Mouse (Mus musculus) G1E (cell line): Measurements from ENCODE around the gene Sgcd. TPM values are rescaled to one million over a fixed set of nuclear protein-coding genes. Genes with fewer than 3 reads are reported as not detected.

Source experiments
- ATAC-seq: 2 replicates; pipeline ENCODE4 v1.8.0; 2016; ENCODE audit warnings: mild to moderate bottlenecking; ENCODE audit not compliant: insufficient number of reproducible peaks, poor library complexity, low FRiP score, severe bottlenecking; ENCODE audit errors: extremely low read depth
- DNase-seq: peaks from one replicate; pipeline ENCODE4 v3.0.0; 2012; ENCODE audit warnings: low spot score
- H3K27me3 ChIP-seq: 2 replicates; pipeline ENCODE4 v1.6.1; 2012; ENCODE audit warnings: mild to moderate bottlenecking, low read length, inconsistent platforms; ENCODE audit not compliant: insufficient read depth
- H3K36me3 ChIP-seq: replicated peaks from 2 replicates; pipeline ENCODE3; 2012; ENCODE audit warnings: mild to moderate bottlenecking, inconsistent platforms
- H3K4me1 ChIP-seq: 2 replicates; pipeline ENCODE4 v1.6.1; 2012; ENCODE audit warnings: low read depth, low read length, inconsistent platforms, mixed read lengths; ENCODE audit not compliant: insufficient read depth
- H3K4me3 ChIP-seq: 2 replicates; pipeline ENCODE4 v1.5.1; 2012; ENCODE audit warnings: low read depth, mild to moderate bottlenecking, inconsistent platforms, low read length, moderate library complexity, mixed read lengths
- H3K9me3 ChIP-seq: replicated peaks from 2 replicates; pipeline ENCODE4 v1.6.1; 2012; ENCODE audit warnings: inconsistent platforms
- CTCF ChIP-seq: IDR thresholded peaks from 2 replicates; pipeline ENCODE4 v1.5.1; 2012; ENCODE audit warnings: low read depth, low read length, inconsistent platforms, mixed read lengths
- GATA1 ChIP-seq: IDR thresholded peaks from 2 replicates; pipeline ENCODE4 v1.6.1; 2012; ENCODE audit warnings: borderline replicate concordance, low read length, inconsistent platforms, mixed read lengths
- GATA2 ChIP-seq: IDR thresholded peaks from 2 replicates; pipeline ENCODE4 v1.6.1; 2012; ENCODE audit warnings: low read depth, low read length, inconsistent platforms, borderline replicate concordance
- POLR2AphosphoS5 ChIP-seq: IDR thresholded peaks from 2 replicates; pipeline ENCODE4 v1.6.1; 2012; ENCODE audit warnings: low read depth, low read length, inconsistent platforms; ENCODE audit not compliant: insufficient replicate concordance
- TAL1 ChIP-seq: conservative IDR thresholded peaks from 2 replicates; pipeline ENCODE4 v1.6.1; 2012; ENCODE audit warnings: low read depth, low read length, inconsistent platforms, mixed read lengths
- polyA plus RNA-seq: library from polyadenylated mRNA; stranded (reverse); fragments of >175 nt; gene quantifications from 2 replicates; pipeline ENCODE4 v1.2.3, GENCODE M21; 2012
- total RNA-seq, 2 experiments: library from RNA; stranded (forward) in 1 of 2; stranded (reverse) in 1 of 2; fragments of 200-1000 nt in 1 of 2; fragments of >200 nt in 1 of 2; fragmentation: Nextera tagmentation in 1 of 2; gene quantifications; 2 replicates each; pipeline ENCODE4 v1.2.3; 2014 to 2017

Gene Sgcd
- total and polyA plus RNA-seq, 3 experiments, result 0.05 TPM; not detected in 2

- no peak for TF ChIP-seq POLR2AphosphoS5
- no peak for TF ChIP-seq CTCF
- TF ChIP-seq TAL1, result no peak
- H3K4me3 ChIP-seq, result no peak overlapping the region
These were observed 6.6 kb downstream of the Sgcd start for GRCm38 (mm10) chr11:47982152-47982551.

GRCm38 (mm10) chr11:47981108-47981507, 7.7 kb downstream of the Sgcd start:
- no peaks in the 10 kb centered on the region for H3K9me3 ChIP-seq
- no peaks in the 10 kb centered on the region for H3K27me3 ChIP-seq
- no peak for TF ChIP-seq POLR2AphosphoS5
- TF ChIP-seq GATA1, result no peak
- TF ChIP-seq GATA2, result no peak
- no peak for TF ChIP-seq TAL1
- TF ChIP-seq CTCF, result no peak
- DNase-seq (no peak), ATAC-seq (no peak)
- no peaks in the 10 kb centered on the region for H3K4me1 ChIP-seq
- no peak overlapping the region for H3K4me3 ChIP-seq
- H3K36me3 ChIP-seq, result no peaks in the 10 kb centered on the region

More at GRCm38 (mm10) chr11:47982152-47982551, 6.6 kb downstream of the Sgcd start:
- Histone ChIP-seq H3K36me3 (no peaks in the 10 kb centered on the region), H3K27me3 (no peaks in the 10 kb centered on the region), H3K4me1 (no peaks in the 10 kb centered on the region), H3K9me3 (no peaks in the 10 kb centered on the region)
- ATAC-seq, result no peak
- DNase-seq, result no peak

DNA sequence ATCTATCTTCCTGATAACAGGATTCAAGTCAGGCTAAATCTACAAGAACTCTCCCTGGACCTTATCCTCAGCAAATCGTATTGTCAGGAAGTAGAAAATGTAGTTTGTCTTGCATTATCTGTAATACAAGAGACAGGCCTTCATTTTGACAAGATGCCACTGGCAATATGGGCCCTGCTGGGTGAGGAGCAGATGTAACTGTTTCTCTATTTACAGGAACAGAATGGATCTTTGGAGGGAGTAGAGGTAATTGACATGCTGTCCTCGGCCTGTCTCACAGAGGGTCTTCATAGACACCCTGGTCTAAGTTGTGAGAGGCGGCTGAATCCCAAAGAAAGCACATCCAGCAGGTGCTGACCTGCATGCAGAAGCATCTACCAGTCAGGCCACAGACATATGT, 35.5 kb downstream of the Sgcd start:
- TF ChIP-seq TAL1 (no peak), GATA2 (no peak), GATA1 (no peak), POLR2AphosphoS5 (no peak), CTCF (no peak)
- DNase-seq (no peak), ATAC-seq (no peak)
- Histone ChIP-seq H3K4me1 (no peaks in the 10 kb centered on the region), H3K27me3 (no peaks in the 10 kb centered on the region), H3K9me3 (no peaks in the 10 kb centered on the region), H3K4me3 (no peak overlapping the region), H3K36me3 (no peaks in the 10 kb centered on the region)

DNA sequence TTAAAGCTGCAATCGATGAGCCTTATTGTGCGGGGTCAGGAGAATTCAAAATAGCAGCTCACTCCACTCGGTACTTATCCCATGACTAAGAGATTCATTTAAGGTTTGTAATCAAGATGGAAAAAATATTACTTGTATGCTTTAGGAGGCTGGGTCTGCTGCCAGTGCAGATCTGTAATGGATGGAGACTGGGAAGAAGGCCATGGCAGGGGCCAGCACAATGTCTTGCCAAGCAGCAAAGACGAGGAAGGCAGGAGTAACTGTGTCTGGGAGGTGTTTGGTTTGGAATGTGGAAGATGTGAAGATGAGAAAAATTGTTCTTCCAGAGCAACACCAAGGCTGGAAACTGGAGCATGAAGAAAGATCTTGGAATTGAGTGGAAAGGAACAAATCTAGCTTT, 36.4 kb downstream of the Sgcd start:
- ATAC-seq, result no peak
- TF ChIP-seq GATA2 (no peak), POLR2AphosphoS5 (no peak), GATA1 (no peak), CTCF (no peak), TAL1 (no peak)

DNA sequence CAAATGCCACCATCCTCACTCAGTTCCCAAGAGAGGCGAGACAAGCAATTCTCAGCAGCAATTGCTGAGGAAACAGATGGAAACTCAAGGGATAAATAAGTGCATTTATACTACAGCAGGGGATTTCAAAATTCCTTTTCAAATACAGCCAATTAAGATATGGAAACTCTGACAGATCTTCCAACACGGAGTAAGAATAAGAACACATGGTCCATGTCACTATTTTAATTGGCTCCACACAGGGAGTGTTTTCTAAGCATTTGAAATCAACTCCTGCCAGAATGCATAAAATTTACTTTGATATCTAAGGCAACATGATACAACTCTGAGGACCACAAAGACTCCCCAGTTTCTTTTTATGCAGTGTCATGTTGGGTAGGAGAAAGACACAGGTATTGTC, 49.0 kb downstream of the Sgcd start:
- Histone ChIP-seq H3K9me3 (no peaks in the 10 kb centered on the region), H3K4me1 (no peaks in the 10 kb centered on the region), H3K4me3 (no peak overlapping the region), H3K27me3 (no peaks in the 10 kb centered on the region), H3K36me3 (no peaks in the 10 kb centered on the region)
- ATAC-seq (no peak), DNase-seq (no peak)
- TF ChIP-seq TAL1 (no peak), POLR2AphosphoS5 (no peak), CTCF (no peak), GATA2 (no peak), GATA1 (no peak)

More for the DNA sequence above, 36.4 kb downstream of the Sgcd start:
- no peak for DNase-seq
- H3K27me3 ChIP-seq, result no peaks in the 10 kb centered on the region
- no peaks in the 10 kb centered on the region for H3K36me3 ChIP-seq
- no peaks in the 10 kb centered on the region for H3K9me3 ChIP-seq
- no peaks in the 10 kb centered on the region for H3K4me1 ChIP-seq
- no peak overlapping the region for H3K4me3 ChIP-seq

- ATAC-seq, result no peak
- Histone ChIP-seq H3K36me3 (no peaks in the 10 kb centered on the region), H3K27me3 (no peaks in the 10 kb centered on the region), H3K4me1 (no peaks in the 10 kb centered on the region), H3K4me3 (no peak overlapping the region), H3K9me3 (no peaks in the 10 kb centered on the region)
- no peak for DNase-seq
- TF ChIP-seq TAL1, result no peak
- TF ChIP-seq CTCF, result no peak
- TF ChIP-seq GATA2, result no peak
- no peak for TF ChIP-seq GATA1
- TF ChIP-seq POLR2AphosphoS5, result no peak
These were observed 71.2 kb downstream of the Sgcd start for GRCm38 (mm10) chr11:47917616-47918015.
